Mouse (Mus musculus) limb, embryonic 11.5 days (tissue): ENCODE data around the gene Aifm2. TPM values are rescaled to one million over a fixed set of nuclear protein-coding genes. Genes with fewer than 3 reads are reported as not detected.

Experiments
- ATAC-seq: fragments of 200-750 bp; cut with Nextera tagmentation; 2 replicates; pipeline ENCODE4 v1.8.0; 2017; ENCODE audit warnings: low read depth; ENCODE audit not compliant: insufficient number of reproducible peaks, low FRiP score, low TSS enrichment
- DNase-seq: peaks from one replicate; pipeline ENCODE4 v3.0.0-alpha.2; 2015; ENCODE audit warnings: low spot score
- H3K27ac ChIP-seq: fragments of 300-500 bp; sonication (generic); replicated peaks from 2 replicates; pipeline ENCODE4 v1.5.1; 2014; ENCODE audit warnings: low read depth, mild to moderate bottlenecking, low read length
- H3K27me3 ChIP-seq: fragments of 300-500 bp; sonication (generic); 2 replicates; pipeline ENCODE4 v1.6.1; 2014; ENCODE audit warnings: mild to moderate bottlenecking, low read length, mixed read lengths; ENCODE audit not compliant: control insufficient read depth, insufficient read depth
- H3K36me3 ChIP-seq: fragments of 300-500 bp; sonication (generic); 2 replicates; pipeline ENCODE4 v1.6.1; 2014; ENCODE audit warnings: mild to moderate bottlenecking, low read length, moderate library complexity, mixed read lengths; ENCODE audit not compliant: control insufficient read depth, insufficient read depth
- H3K4me1 ChIP-seq: fragments of 300-500 bp; sonication (generic); 2 replicates; pipeline ENCODE4 v1.6.1; 2014; ENCODE audit warnings: low read length, mixed read lengths; ENCODE audit not compliant: control insufficient read depth, insufficient read depth
- H3K4me2 ChIP-seq: fragments of 300-500 bp; sonication (generic); 2 replicates; pipeline ENCODE4 v1.6.1; 2014; ENCODE audit warnings: low read depth, mild to moderate bottlenecking, moderate library complexity; ENCODE audit not compliant: severe bottlenecking
- H3K4me3 ChIP-seq: fragments of 300-500 bp; sonication (generic); 2 replicates; pipeline ENCODE4 v1.5.1; 2014; ENCODE audit warnings: low read depth, low read length
- H3K9ac ChIP-seq: fragments of 300-500 bp; sonication (generic); 2 replicates; pipeline ENCODE4 v1.6.1; 2014; ENCODE audit warnings: mild to moderate bottlenecking, low read length
- H3K9me3 ChIP-seq: fragments of 300-500 bp; sonication (generic); 2 replicates; pipeline ENCODE4 v1.6.1; 2016; ENCODE audit warnings: low read length; ENCODE audit not compliant: control insufficient read depth
- WGBS: fragments of 180-500 bp; shearing (Covaris S2); extraction: QIAGEN DNeasy Blood & Tissue Kit; methylation state at CpG from one replicate; pipeline ENCODE4 v1.1.7; 2014; 5-methylcytosine and 5-hydroxymethylcytosine counted together
- microRNA-seq: library from miRNA; unstranded; fragments of <30 nt; microRNA quantifications from one replicate; pipeline ENCODE4, GENCODE M21; 2016
- polyA plus RNA-seq: library from polyadenylated mRNA; unstranded; fragments of >200 nt; fragmentation: Nextera tagmentation; extraction: Ambion mirVana; gene quantifications from 2 replicates; pipeline ENCODE4 v1.2.1, GENCODE M21; 2014

Aifm2 gene
- polyA plus RNA-seq, 1 experiment from 2014 or later = 8.2 TPM

- H3K27ac ChIP-seq = no peak overlapping the region
- H3K9me3 ChIP-seq = no peaks in the 10 kb centered on the region
- no peak for ATAC-seq
- H3K4me3 ChIP-seq = no peak overlapping the region
- H3K36me3 ChIP-seq = no peaks in the 10 kb centered on the region
- H3K27me3 ChIP-seq = no peaks in the 10 kb centered on the region
- H3K9ac ChIP-seq = no peak overlapping the region
- DNase-seq = no peak
- no peak overlapping the region for H3K4me2 ChIP-seq
- WGBS = 91% methylated on average over 5 of the region's 5 CpGs
- no peaks in the 10 kb centered on the region for H3K4me1 ChIP-seq
Observed at GRCm38 (mm10) chr10:61788499-61788898, 73.4 kb downstream of the Aifm2 start.

Small RNAs within 50 kb of the gene (microRNA-seq; reads per million reads assigned to microRNA genes)
- not detected for gene Mir5108

Other genes starting within 250 kb of the Aifm2 start
- 11.6 and 11.8 TPM in 2 replicates for gene Lrrc20, start 239.5 kb upstream of the Aifm2 start, polyA plus RNA-seq
- gene Npffr1, start 119.8 kb upstream of the Aifm2 start, polyA plus RNA-seq = not detected in 2 replicates
- gene Ppa1, start 66.7 kb upstream of the Aifm2 start, polyA plus RNA-seq = 314 and 321 TPM in 2 replicates
- 245 and 250 TPM in 2 replicates for gene Sar1a, start 35.0 kb upstream of the Aifm2 start, polyA plus RNA-seq
- gene Tysnd1, start 19.7 kb upstream of the Aifm2 start, polyA plus RNA-seq = 36.3 and 36.6 TPM in 2 replicates
- gene H2afy2, start 68.9 kb downstream of the Aifm2 start, polyA plus RNA-seq = 249 and 263 TPM in 2 replicates